Mouse (Mus musculus): ENCODE results near the gene Cdca3. TPM values are rescaled to one million over a fixed set of nuclear protein-coding genes. Genes with fewer than 3 reads are reported as not detected.

Gene Cdca3
- polyA plus RNA-seq, 1 experiment, result 148 TPM

GRCm38 (mm10) chr6:124854647-124855046, 25.3 kb downstream of the Cdca3 start:
- Histone ChIP-seq H3K27ac (ENCODE audit: control insufficient read depth, insufficient read depth, low read depth, low read length, poor library complexity) (no peak overlapping the region), H3K4me1 (ENCODE audit: control insufficient read depth, insufficient read depth, low read length) (no peaks in the 10 kb centered on the region), H3K4me3 (replicated peaks; ENCODE audit: control insufficient read depth, low read depth, low read length) (no peak overlapping the region)
- TF ChIP-seq CTCF (IDR thresholded peaks at IDR 0.05; ENCODE audit: control insufficient read depth, insufficient read depth, low read length), result no peak
- TF ChIP-seq POLR2A (IDR thresholded peaks at IDR 0.05; ENCODE audit: borderline replicate concordance, control insufficient read depth, low read depth, low read length), result no peak
- 63% methylated on average over 12 of the region's 12 CpGs for WGBS

GRCm38 (mm10) chr6:124856321-124856720, 27.0 kb downstream of the Cdca3 start:
- H3K4me3 ChIP-seq (replicated peaks; ENCODE audit: control insufficient read depth, low read depth, low read length), result no peak overlapping the region
- TF ChIP-seq CTCF (IDR thresholded peaks at IDR 0.05; ENCODE audit: control insufficient read depth, insufficient read depth, low read length), result no peak
- TF ChIP-seq POLR2A (IDR thresholded peaks at IDR 0.05; ENCODE audit: borderline replicate concordance, control insufficient read depth, low read depth, low read length), result no peak
- no peaks in the 10 kb centered on the region for H3K4me1 ChIP-seq (ENCODE audit: control insufficient read depth, insufficient read depth, low read length)
- H3K27ac ChIP-seq (ENCODE audit: control insufficient read depth, insufficient read depth, low read depth, low read length, poor library complexity), result no peak overlapping the region
- WGBS, result 20% methylated on average over 14 of the region's 14 CpGs

- Histone ChIP-seq H3K4me3 (replicated peaks; ENCODE audit: control insufficient read depth, low read depth, low read length) (peak within 1 kb of the TSS; percentile 5), H3K4me1 (ENCODE audit: control insufficient read depth, insufficient read depth, low read length) (no peaks in the 10 kb centered on the region), H3K27ac (ENCODE audit: control insufficient read depth, insufficient read depth, low read depth, low read length, poor library complexity) (no peak within 1 kb of the TSS)
- 1% methylated on average over 82 of the region's 86 CpGs for WGBS
- TF ChIP-seq CTCF (IDR thresholded peaks at IDR 0.05; ENCODE audit: control insufficient read depth, insufficient read depth, low read length), result peak; percentile 47; the same call in 1 of the 2 replicates
- no peak for TF ChIP-seq POLR2A (IDR thresholded peaks at IDR 0.05; ENCODE audit: borderline replicate concordance, control insufficient read depth, low read depth, low read length)
These were observed 27.8 kb downstream of the Cdca3 start, which contains the start of gene P3h3 for GRCm38 (mm10) chr6:124856916-124857839. Gene P3h3 (minus strand): TSS chr6:124857752.

GRCm38 (mm10) chr6:124857840-124858530, 28.6 kb downstream of the Cdca3 start:
- WGBS, result 39% methylated on average over 26 of the region's 26 CpGs

GRCm38 (mm10) chr6:124858561-124859318, 29.4 kb downstream of the Cdca3 start:
- TF ChIP-seq CTCF (IDR thresholded peaks at IDR 0.05; ENCODE audit: control insufficient read depth, insufficient read depth, low read length) (no peak), POLR2A (IDR thresholded peaks at IDR 0.05; ENCODE audit: borderline replicate concordance, control insufficient read depth, low read depth, low read length) (no peak)
- Histone ChIP-seq H3K4me1 (ENCODE audit: control insufficient read depth, insufficient read depth, low read length) (no peaks in the 10 kb centered on the region), H3K4me3 (replicated peaks; ENCODE audit: control insufficient read depth, low read depth, low read length) (no peak overlapping the region), H3K27ac (ENCODE audit: control insufficient read depth, insufficient read depth, low read depth, low read length, poor library complexity) (no peak overlapping the region)
- WGBS, result 75% methylated on average over 28 of the region's 28 CpGs

More at GRCm38 (mm10) chr6:124857840-124858530, 28.6 kb downstream of the Cdca3 start:
- TF ChIP-seq POLR2A (IDR thresholded peaks at IDR 0.05; ENCODE audit: borderline replicate concordance, control insufficient read depth, low read depth, low read length), result no peak
- TF ChIP-seq CTCF (IDR thresholded peaks at IDR 0.05; ENCODE audit: control insufficient read depth, insufficient read depth, low read length), result no peak
- H3K27ac ChIP-seq (ENCODE audit: control insufficient read depth, insufficient read depth, low read depth, low read length, poor library complexity), result no peak overlapping the region
- H3K4me3 ChIP-seq (replicated peaks; ENCODE audit: control insufficient read depth, low read depth, low read length), result no peak overlapping the region
- no peaks in the 10 kb centered on the region for H3K4me1 ChIP-seq (ENCODE audit: control insufficient read depth, insufficient read depth, low read length)

GRCm38 (mm10) chr6:124859725-124860124, 30.4 kb downstream of the Cdca3 start:
- Histone ChIP-seq H3K4me1 (ENCODE audit: control insufficient read depth, insufficient read depth, low read length) (no peaks in the 10 kb centered on the region), H3K4me3 (replicated peaks; ENCODE audit: control insufficient read depth, low read depth, low read length) (no peak overlapping the region), H3K27ac (ENCODE audit: control insufficient read depth, insufficient read depth, low read depth, low read length, poor library complexity) (no peak overlapping the region)
- WGBS, result 7% methylated on average over 12 of the region's 12 CpGs
- TF ChIP-seq CTCF (IDR thresholded peaks at IDR 0.05; ENCODE audit: control insufficient read depth, insufficient read depth, low read length) (peak; percentile 92), POLR2A (IDR thresholded peaks at IDR 0.05; ENCODE audit: borderline replicate concordance, control insufficient read depth, low read depth, low read length) (no peak)

- WGBS, result 88% methylated on average over 9 of the region's 9 CpGs
- no peak for TF ChIP-seq CTCF (IDR thresholded peaks at IDR 0.05; ENCODE audit: control insufficient read depth, insufficient read depth, low read length)
- TF ChIP-seq POLR2A (IDR thresholded peaks at IDR 0.05; ENCODE audit: borderline replicate concordance, control insufficient read depth, low read depth, low read length), result no peak
- Histone ChIP-seq H3K4me1 (ENCODE audit: control insufficient read depth, insufficient read depth, low read length) (no peaks in the 10 kb centered on the region; the same call in 1 of the 2 replicates), H3K27ac (ENCODE audit: control insufficient read depth, insufficient read depth, low read depth, low read length, poor library complexity) (no peak overlapping the region), H3K4me3 (replicated peaks; ENCODE audit: control insufficient read depth, low read depth, low read length) (no peak overlapping the region)
These were observed 31.2 kb downstream of the Cdca3 start for GRCm38 (mm10) chr6:124860511-124860910.
